Mouse (Mus musculus) left cerebral cortex, adult 18-20 months (tissue): ENCODE results near the gene Slc41a3. TPM values are rescaled to one million over a fixed set of nuclear protein-coding genes. Genes with fewer than 3 reads are reported as not detected.
A peak's percentile ranks its signal among the peaks of the same experiment; 100 is the strongest.

Experiments used
- DNase-seq, 2 experiments: peaks; one replicate each; pipeline ENCODE4 v3.0.0; 2021 to 2022; ENCODE audit warnings: low spot score in 2 of 2, mixed read lengths in 1 of 2
- total RNA-seq, 2 experiments: library from RNA; stranded (reverse); gene quantifications; 2 replicates each; pipeline ENCODE4 v1.2.3; 2021

Gene Slc41a3
- total RNA-seq, 2 experiments from 2014 or later = 4.4 to 5.0 TPM

DNA sequence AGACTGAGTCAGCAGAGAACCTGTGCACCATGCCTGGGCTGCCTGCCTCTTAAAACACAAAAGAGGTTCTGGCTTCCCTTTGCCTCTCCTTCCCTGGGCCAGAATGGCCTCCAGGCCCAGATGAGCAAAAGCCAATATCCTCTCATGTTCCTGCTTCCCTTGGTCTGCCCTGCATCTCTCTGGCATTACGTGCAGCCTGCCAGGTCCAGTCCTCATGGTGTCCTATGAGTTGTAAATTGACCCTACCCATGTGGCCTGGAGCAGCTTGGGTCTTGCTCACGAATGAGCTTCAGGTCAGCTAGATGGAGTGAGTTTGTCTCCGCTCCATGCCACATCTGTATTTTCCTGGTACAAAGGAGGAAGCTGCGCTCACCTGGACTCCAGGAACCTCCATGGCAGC is 7.5 kb upstream of the Slc41a3 start:
- no peak for DNase-seq

DNA sequence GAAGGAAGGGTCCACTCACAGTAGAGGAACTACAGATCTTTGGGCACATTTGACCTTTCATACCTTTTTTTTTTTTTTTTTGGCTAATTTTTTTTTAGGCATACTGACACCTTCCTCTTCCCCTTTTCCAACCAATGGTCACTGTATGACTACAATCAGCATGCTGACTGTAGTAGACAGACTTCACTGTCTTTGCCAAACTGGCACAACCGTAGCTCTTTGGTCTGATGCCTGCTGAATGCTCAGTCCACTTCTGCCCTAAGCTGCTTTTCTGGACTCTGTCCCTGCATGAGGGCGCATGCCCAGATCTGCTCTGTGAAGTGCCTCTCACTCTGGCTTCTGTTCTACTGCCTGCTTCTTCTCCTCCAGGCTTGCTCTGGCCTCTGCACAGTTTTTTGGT is 6.9 kb upstream of the Slc41a3 start:
- DNase-seq = no peak

GRCm38 (mm10) chr6:90598197-90598596 is 6.3 kb upstream of the Slc41a3 start:
- no peak for DNase-seq

DNA sequence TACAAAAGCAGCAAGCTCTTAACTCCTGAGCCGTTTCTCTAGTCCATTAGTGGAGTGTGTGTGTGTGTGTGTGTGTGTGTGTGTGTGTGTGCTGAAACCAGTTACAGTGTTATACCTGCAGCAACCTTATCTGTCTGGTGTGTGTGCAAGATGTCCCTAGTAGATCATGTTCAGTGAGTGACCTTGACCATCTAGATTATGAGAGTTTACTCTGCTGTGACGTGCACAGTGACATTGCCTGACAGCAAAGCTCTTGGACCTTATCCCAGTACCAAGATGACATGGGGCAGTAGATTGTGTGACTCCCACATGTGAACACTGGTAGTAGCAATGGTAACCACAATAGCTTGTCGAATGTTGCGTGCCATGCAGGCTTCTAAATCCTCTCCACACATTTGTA is 4.2 kb upstream of the Slc41a3 start:
- no peak for DNase-seq

DNA sequence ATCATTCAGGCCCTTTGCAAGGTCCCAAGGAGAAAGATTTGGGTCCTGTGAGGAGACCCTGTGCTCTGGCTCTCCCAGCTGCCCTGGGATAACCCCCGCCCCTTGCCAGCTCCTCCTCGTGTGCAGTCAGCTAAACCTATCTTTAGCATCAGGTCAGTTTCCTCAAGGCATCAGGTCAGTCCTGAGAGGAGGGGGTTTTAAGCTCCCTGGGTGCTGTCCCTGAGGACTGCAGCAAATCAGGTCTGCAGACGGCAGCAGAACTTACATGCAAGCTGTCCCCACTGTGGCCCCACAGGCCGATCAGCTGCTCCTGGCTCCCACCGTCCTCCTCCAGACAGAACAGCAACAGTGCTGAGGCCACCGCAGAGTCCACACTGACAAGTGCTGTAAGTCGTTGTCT is 2.8 kb upstream of the Slc41a3 start:
- no peak for DNase-seq

DNA sequence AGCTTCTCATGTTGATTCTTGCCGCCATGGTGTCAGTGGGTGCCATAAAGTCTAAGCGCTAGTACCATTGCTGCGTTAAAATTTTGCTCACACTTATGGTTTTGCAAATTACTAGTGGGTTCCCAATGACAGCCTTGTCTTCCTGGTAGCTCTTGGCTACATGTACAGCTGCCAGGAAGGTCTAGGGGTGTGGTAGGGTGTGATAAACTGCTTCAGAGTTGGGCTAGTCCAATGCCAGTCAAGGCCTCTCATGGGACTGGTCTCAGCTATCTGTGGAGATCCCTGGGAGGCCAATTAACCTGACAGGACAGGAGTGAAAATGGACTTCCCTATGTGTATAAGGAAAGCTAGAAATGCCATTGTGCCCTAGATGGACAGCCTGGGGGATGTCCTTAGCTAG is 2.2 kb upstream of the Slc41a3 start:
- DNase-seq = no peak

DNA sequence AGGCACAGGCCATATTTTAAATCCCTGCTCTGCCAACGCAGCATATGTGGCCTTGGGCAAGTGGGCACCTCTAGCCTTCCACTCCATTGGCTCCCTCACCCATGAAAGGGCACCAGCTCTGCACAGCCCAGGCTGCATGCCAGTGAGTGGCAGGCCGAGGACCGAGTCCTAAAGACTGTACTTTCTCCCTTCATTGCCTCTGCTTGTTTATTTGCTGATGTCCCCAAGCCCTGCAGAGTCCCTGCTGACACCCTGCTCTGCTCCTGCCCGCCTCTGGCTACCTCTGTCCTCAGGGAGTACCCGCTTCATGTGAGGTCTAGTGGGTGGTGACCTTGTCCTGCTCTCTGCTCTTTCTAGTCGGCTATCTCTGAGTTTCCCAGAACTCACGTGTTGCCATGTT is 1.4 kb upstream of the Slc41a3 start:
- no peak for DNase-seq

DNA sequence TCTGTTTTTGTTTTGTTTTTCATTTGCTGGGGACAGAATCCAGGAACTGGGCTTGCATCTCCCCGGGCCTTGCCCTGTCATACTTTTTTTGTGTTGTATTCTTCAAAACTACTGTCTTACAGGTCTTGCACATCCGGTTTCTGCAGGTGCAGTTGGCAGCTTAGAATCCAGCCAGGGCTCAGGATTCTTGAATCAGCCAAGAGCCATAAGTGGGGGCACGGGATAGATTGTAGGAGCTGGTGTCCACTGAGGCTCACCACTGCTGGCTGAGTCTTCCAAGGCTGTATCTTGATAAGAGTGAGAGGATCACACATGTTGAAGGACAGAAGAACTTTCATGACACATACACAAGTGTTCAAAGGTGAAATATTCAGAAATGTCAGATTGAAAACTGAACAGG is 395 bp upstream of the Slc41a3 start:
- no peak for DNase-seq

- no peak for DNase-seq
Measured at GRCm38 (mm10) chr6:90605298-90605665, 757 bp downstream of the Slc41a3 start.

DNA sequence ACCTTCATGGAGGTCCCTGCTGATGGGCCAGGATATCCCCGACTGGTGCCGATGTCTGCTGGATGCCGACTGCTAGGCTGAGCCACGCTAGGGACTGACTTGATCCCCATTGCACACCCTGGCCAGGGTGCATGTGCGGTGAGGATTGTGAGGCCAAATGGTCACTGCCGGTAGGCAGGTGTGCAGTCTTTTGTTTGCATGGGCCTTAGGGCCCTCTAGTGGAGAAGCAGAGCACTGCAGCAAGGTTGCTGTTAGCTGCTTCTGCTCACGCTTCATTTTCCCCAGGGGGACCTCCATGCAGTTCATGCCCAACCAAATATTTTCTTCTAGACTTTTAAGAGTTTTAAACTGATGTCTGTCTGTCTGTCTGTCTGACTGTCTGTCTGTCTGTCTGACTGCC is 2.0 kb downstream of the Slc41a3 start:
- peak; percentile 53 to 62 for DNase-seq

DNA sequence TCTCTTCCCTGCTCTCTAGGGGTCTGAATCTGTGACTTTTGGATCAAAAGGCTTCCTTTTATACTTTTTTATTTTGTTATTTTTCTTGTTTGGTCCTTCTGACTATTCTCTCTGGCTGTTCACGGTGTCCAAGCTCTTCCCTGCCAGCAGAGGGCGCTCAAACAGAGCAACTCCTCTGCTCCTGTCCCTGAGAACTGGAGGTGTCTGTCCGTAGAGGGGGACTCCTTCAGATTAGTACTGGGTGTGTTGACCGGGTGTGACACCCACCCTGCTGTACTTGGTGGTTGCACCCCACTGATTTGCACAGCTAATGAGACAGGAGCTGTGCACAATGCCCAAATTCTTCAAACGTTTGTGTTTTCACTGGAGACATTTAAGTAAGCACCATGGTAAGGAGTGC is 2.7 kb downstream of the Slc41a3 start:
- peak; percentile 66 to 73 for DNase-seq

DNA sequence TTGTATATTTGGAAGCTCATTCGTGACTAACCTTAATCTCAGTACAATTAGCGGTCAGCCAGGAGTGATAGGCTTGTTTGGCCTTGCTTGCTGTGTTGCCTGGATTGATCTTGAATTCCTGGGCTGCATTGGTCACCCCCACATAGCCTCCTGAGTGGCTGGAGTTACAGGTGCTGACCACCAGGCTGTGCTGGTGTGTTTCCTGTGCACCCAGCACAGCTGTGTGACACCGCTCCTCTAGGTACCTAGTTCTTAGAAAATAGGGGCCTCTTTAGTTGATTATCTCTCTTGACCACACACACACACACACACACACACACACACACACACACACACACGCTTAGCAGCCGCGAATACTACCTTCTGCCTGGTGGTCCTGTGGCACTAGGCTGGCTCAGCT is 3.7 kb downstream of the Slc41a3 start:
- DNase-seq = no peak

- no peak for DNase-seq
Measured at GRCm38 (mm10) chr6:90610248-90610647, 5.7 kb downstream of the Slc41a3 start.

DNA sequence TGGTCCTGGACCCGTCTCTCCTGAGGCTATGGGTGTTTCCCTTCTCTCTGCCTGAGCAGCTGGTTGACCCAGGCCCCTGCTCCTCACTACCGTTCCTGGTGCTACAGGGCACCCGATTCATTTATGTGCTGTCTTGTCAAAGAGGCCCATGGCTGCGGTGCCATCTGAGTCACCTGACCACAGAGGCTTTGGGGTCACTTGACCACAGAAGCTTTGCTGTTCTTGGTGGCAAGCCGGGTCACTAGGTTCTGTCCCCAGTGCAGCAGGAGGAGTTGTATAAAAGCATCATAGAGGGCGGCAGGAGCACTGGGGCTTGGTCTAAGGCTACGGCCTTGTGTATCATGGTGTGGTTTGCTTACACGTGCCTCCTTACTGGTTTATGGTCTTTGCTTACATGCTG is 8.8 kb downstream of the Slc41a3 start:
- no peak for DNase-seq

GRCm38 (mm10) chr6:90615362-90615761 is 10.8 kb downstream of the Slc41a3 start:
- DNase-seq = no peak

DNA sequence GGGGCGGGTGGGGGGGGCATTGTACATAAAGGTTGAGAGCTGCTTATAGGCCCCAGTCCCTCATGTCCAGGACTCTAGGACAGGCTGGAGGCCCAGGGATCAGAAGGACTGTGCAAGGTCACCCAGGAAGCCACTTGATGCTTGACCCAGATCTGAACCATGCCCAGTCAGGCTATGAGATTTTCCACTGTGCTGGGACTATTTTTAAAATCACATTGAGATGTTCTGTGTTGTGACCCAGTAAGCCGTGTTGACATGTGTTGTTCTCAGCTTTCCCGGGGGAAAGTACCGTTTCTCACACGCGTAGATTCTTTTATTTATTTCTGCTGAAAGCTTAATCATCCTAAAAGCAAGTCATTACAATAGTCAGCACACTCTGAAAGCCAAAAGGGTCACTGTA is 11.5 kb downstream of the Slc41a3 start:
- DNase-seq = no peak

DNA sequence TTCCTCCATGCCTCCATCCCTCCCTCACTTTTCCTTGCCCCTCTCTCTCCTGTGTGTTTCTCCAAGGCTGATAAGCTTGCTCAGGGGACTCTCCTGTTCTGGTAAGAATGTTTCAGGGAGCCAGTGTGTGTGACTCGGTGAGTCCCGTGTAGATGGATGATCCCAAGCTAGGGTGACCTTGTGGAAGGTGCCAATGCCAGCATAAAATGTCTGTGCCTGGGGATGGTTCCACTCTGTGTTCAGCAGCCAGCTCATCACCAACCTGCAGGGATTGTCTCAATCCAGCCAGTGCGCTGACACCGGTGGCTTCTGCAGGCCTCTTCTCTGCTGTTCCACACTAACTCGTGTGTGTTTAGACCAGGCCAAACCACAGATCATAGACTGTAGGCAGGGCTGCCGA is 12.0 kb downstream of the Slc41a3 start:
- no peak for DNase-seq

GRCm38 (mm10) chr6:90618274-90618673 is 13.7 kb downstream of the Slc41a3 start:
- no peak for DNase-seq

DNA sequence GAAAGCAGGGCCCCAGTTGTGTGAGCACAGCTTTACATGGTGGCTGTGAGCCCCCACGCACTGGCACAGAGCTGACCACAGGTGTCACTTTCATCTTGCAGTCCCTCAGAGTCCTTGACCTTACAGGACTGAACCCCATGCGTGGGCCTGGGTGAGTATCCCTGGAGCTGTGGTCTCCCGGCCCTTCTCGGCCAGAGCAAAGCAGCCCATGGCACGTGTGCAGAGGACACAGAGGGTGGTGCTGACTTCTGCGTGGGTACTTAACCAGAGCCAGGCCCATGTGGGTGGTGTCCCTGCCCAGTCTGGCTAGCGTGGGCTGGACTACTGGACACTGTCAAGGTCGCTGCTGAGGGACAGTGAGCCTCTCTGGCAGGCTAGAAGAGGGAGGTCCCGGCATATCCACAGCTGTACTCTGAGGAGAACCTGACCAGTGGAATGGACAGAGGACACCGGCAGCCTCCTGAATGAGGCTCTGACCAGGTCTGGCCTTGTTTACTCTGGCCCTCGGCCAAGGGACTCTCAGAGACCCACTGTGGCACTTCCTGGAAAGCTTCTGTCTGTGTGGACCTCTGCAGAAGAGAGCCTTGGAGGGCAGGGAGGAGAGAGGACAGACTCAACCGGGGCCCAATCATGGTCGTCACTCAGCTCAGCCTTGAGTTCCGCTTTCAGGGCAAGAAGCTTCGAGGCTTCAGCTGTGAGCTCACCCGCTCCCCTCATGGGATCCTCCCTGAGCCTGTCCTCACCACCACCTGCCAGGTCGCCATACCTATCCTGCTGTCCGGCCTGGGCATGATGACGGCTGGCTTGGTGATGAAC is 14.5 kb downstream of the Slc41a3 start:
- DNase-seq = no peak

DNA sequence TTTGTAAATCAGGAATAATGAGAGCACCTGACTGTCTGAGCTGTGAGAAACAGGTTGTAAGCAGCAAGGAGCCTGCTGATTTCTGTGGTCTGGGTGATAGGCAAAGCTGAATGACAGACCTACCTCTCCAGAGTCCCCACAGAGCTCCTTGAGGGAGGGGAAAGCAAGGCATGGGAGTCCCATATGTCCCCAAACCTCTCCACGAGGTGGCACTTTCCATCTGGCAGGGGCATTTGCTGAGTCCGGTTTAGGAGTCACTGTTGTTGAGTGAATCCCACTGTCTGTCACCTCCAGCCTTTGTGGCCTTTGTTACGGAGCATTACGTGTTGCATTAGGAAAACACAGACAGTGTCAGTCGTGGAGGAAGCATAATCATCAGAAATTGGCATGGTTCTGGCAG is 15.4 kb downstream of the Slc41a3 start:
- no peak for DNase-seq

- no peak for DNase-seq
Measured at GRCm38 (mm10) chr6:90620791-90621583, 16.5 kb downstream of the Slc41a3 start.

GRCm38 (mm10) chr6:90621584-90621890 is 17.0 kb downstream of the Slc41a3 start:
- no peak for DNase-seq
